In the genomic region with DNA sequence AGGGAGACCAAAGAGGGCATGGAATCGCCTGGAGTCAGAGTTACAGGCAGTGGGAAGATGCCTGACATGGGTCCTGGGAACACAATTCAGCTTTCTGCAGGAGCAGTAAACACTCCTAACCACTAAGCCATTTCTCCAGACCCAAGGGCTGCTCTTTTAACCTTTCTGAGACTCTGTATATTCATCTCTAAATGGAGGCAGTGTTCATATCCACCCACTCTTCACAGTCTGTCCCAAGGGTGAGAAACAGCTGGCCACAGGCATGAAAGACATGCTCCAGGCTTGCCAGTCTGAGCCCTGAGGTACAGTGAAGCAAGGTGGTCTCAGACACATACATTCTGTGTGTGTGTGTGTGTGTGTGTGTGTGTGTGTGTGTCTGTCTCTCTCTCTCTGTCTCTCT, we compare ENCODE assay signal across 16 mouse cellular contexts.
DNase-seq lines count a peak whose midpoint lies in the region; ATAC-seq lines count a peak whose summit lies in the region.
"Had no signal": no experiment of that assay in that cellular context is flagged by ENCODE, and none has a peak within 500 bp of the region (broad histone marks: within the 10 kb centered on the region; RNA-seq: fewer than 3 reads in every experiment).

No protein-coding gene starts in this region.

- H3K4me3 ChIP-seq in intestine, embryonic 15.5 days (replicated peaks): no peak overlapping the region
- H3K4me3 ChIP-seq in intestine, embryonic 16.5 days (ENCODE audit: low read length): no peak overlapping the region
- H3K4me3 ChIP-seq in neural tube, embryonic 11.5 days (ENCODE audit: low read depth, low read length): no peak overlapping the region
- H3K4me3 ChIP-seq: liver, embryonic 12.5 days; midbrain, embryonic 10.5 days had no signal

- H3K36me3 ChIP-seq in intestine, embryonic 15.5 days: no peaks in the 10 kb centered on the region
- no peaks in the 10 kb centered on the region for H3K36me3 ChIP-seq in intestine, embryonic 16.5 days (ENCODE audit: control insufficient read depth, insufficient read depth, low read length)
- H3K36me3 ChIP-seq in neural tube, embryonic 11.5 days (ENCODE audit: control insufficient read depth, insufficient read depth, low read length): no peaks in the 10 kb centered on the region
- H3K36me3 ChIP-seq: liver, embryonic 12.5 days; midbrain, embryonic 10.5 days had no signal

- 42% methylated on average over 1 of the region's 1 CpGs for WGBS in intestine, embryonic 15.5 days
- WGBS in intestine, embryonic 16.5 days: 50% methylated on average over 1 of the region's 1 CpGs
- 27% methylated on average over 1 of the region's 1 CpGs for WGBS in neural tube, embryonic 11.5 days

- no peak overlapping the region for H3K9ac ChIP-seq in intestine, embryonic 15.5 days
- no peak overlapping the region for H3K9ac ChIP-seq in intestine, embryonic 16.5 days (ENCODE audit: low read depth, low read length)
- H3K9ac ChIP-seq in neural tube, embryonic 11.5 days (ENCODE audit: low read length): no peak overlapping the region
- H3K9ac ChIP-seq: liver, embryonic 12.5 days had no signal

- H3K4me2 ChIP-seq in intestine, embryonic 15.5 days (replicated peaks): no peak overlapping the region
- H3K4me2 ChIP-seq in intestine, embryonic 16.5 days (ENCODE audit: low read depth, low read length): no peak overlapping the region
- no peak overlapping the region for H3K4me2 ChIP-seq in neural tube, embryonic 11.5 days (ENCODE audit: low read depth)
- H3K4me2 ChIP-seq: liver, embryonic 12.5 days had no signal

- peak; percentile 34 for DNase-seq in embryo, embryonic 11 days
- DNase-seq in embryo, embryonic 10 days (ENCODE audit: low spot score): no peak
- DNase-seq in fibroblast of lung, adult 2 months (ENCODE audit: low read depth): peak; percentile 59
- no peak for DNase-seq in neural tube, embryonic 11.5 days (ENCODE audit: low spot score)
- no peak for DNase-seq in lung, postnatal 25 days (ENCODE audit: low spot score)
- DNase-seq: adrenal gland, adult 2 months; cerebellum, postnatal 25 days; gastrocnemius, postnatal 25 days; kidney, adult 9 months; right cerebral cortex, postnatal 4 days; thymus, postnatal 25 days had no signal

- no peak for ATAC-seq in intestine, embryonic 15.5 days
- ATAC-seq in intestine, embryonic 16.5 days: no peak
- ATAC-seq in neural tube, embryonic 11.5 days (ENCODE audit: insufficient read depth, low FRiP score, low TSS enrichment): no peak
- ATAC-seq in megakaryocyte progenitor cell, adult 5-6 weeks (replicated peaks; ENCODE audit: poor library complexity): no peak
- ATAC-seq: liver, embryonic 12.5 days had no signal

- H3K27me3 ChIP-seq in intestine, embryonic 15.5 days (replicated peaks): no peaks in the 10 kb centered on the region
- H3K27me3 ChIP-seq in intestine, embryonic 16.5 days (replicated peaks; ENCODE audit: control insufficient read depth, insufficient read depth, low read length): no peaks in the 10 kb centered on the region
- no peaks in the 10 kb centered on the region for H3K27me3 ChIP-seq in neural tube, embryonic 11.5 days (ENCODE audit: control insufficient read depth, insufficient read depth, low read length)

- H3K4me1 ChIP-seq in intestine, embryonic 15.5 days (replicated peaks): peaks cover 28% of the 10 kb centered on the region
- peaks cover 20% of the 10 kb centered on the region for H3K4me1 ChIP-seq in intestine, embryonic 16.5 days (ENCODE audit: control insufficient read depth, insufficient read depth, low read length)
- peaks cover 26% of the 10 kb centered on the region for H3K4me1 ChIP-seq in neural tube, embryonic 11.5 days (ENCODE audit: control insufficient read depth, insufficient read depth, low read length)

- no peaks in the 10 kb centered on the region for H3K9me3 ChIP-seq in intestine, embryonic 15.5 days
- no peaks in the 10 kb centered on the region for H3K9me3 ChIP-seq in intestine, embryonic 16.5 days (ENCODE audit: control insufficient read depth, low read length)
- H3K9me3 ChIP-seq in neural tube, embryonic 11.5 days (ENCODE audit: control insufficient read depth, low read length): no peaks in the 10 kb centered on the region
- H3K9me3 ChIP-seq: liver, embryonic 12.5 days; midbrain, embryonic 10.5 days had no signal

- H3K27ac ChIP-seq in intestine, embryonic 15.5 days: 0 out of 2 replicates have a peak overlapping the region, but pooled peaks have one; percentile 6
- H3K27ac ChIP-seq in intestine, embryonic 16.5 days (ENCODE audit: low read length): no peak overlapping the region
- H3K27ac ChIP-seq in neural tube, embryonic 11.5 days (ENCODE audit: low read depth, low read length): peak overlapping the region; percentile 60; the same call in 1 of the 2 replicates
- H3K27ac ChIP-seq: liver, embryonic 12.5 days had no signal

Comparison
In these comparisons a context has a peak if more than half of its experiments do, and no peak if none do; other contexts are left out.
1. DNase-seq: peak in embryo, embryonic 11 days (single experiment) and fibroblast of lung, adult 2 months (single experiment); none in embryo, embryonic 10 days (single experiment), neural tube, embryonic 11.5 days (single experiment) and lung, postnatal 25 days (single experiment).